Mouse (Mus musculus) intestine, embryonic 14.5 days (tissue): ENCODE measurements at regions not wholly inside any gene's neighbourhood (a gene's known extent, or its start where the extent isn't known, plus 50 kb on each side); places are given as distances from the start of the nearest gene placed in this dataset.

Experiments used
- ATAC-seq: fragments of 200-750 bp; cut with Nextera tagmentation; replicated peaks from 2 replicates; pipeline ENCODE4 v1.8.0; 2017; ENCODE audit warnings: low read depth, moderate number of reproducible peaks, moderate TSS enrichment, moderate library complexity; ENCODE audit not compliant: low FRiP score, low TSS enrichment
- DNase-seq: peaks from one replicate; pipeline ENCODE4 v3.0.0-alpha.2; 2018; ENCODE audit warnings: low spot score
- H3K27ac ChIP-seq: fragments of 300-500 bp; sonication (generic); 2 replicates; pipeline ENCODE4 v1.5.1; 2014; ENCODE audit warnings: low read depth, mild to moderate bottlenecking, control low read depth
- H3K27me3 ChIP-seq: fragments of 300-500 bp; sonication (generic); replicated peaks from 2 replicates; pipeline ENCODE4 v1.6.1; 2014; ENCODE audit warnings: low read length, control low read depth; ENCODE audit not compliant: control insufficient read depth, insufficient read depth
- H3K36me3 ChIP-seq: fragments of 300-500 bp; sonication (generic); 2 replicates; pipeline ENCODE4 v1.6.1; 2014; ENCODE audit warnings: low read length, control low read depth; ENCODE audit not compliant: control insufficient read depth, insufficient read depth
- H3K4me1 ChIP-seq: fragments of 300-500 bp; sonication (generic); replicated peaks from 2 replicates; pipeline ENCODE4 v1.6.1; 2014; ENCODE audit warnings: low read length, control low read depth, mixed read lengths; ENCODE audit not compliant: control insufficient read depth, insufficient read depth
- H3K4me2 ChIP-seq: fragments of 300-500 bp; sonication (generic); 2 replicates; pipeline ENCODE4 v1.6.1; 2014; ENCODE audit warnings: low read length
- H3K4me3 ChIP-seq: fragments of 300-500 bp; sonication (generic); 2 replicates; pipeline ENCODE4 v1.5.1; 2014; ENCODE audit warnings: low read depth, low read length, control low read depth, mixed read lengths
- H3K9ac ChIP-seq: fragments of 300-500 bp; sonication (generic); 2 replicates; pipeline ENCODE4 v1.6.1; 2014; ENCODE audit warnings: mild to moderate bottlenecking, low read length
- H3K9me3 ChIP-seq: fragments of 300-500 bp; sonication (generic); 2 replicates; pipeline ENCODE4 v1.6.1; 2016; ENCODE audit warnings: low read length, control low read depth; ENCODE audit not compliant: control insufficient read depth
- WGBS: fragments of 180-500 bp; shearing (Covaris S2); extraction: QIAGEN DNeasy Blood & Tissue Kit; methylation state at CpG from one replicate; pipeline ENCODE4 v1.1.7; 2014; 5-methylcytosine and 5-hydroxymethylcytosine counted together

- 49% methylated on average over 12 of the region's 12 CpGs for WGBS
Observed at GRCm38 (mm10) chr14:46634656-46635244, 125.6 kb upstream of the Cdkn3 start.

DNA sequence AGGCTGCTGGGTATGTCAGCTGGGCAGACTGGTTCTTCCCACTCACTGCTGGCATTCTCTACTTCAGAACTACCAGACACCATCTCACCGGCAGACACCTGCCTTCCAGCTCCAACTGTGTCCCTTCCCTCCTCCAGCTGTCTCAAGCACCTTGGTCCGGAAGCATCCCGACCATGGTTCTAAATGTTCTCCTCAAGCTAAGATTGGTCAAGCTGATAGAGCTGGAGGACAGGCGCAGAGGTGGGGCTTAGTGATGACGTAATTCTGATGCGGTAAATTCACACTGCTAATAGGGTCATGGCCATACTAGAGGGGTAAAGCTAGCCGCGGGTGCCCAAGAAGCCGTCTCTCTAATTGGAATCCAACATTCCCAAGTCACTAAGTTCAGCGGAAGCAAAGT is 126.1 kb upstream of the Cdkn3 start:
- WGBS, result 76% methylated on average over 10 of the region's 10 CpGs
- no peak for ATAC-seq
- H3K27me3 ChIP-seq, result no peaks in the 10 kb centered on the region

More at GRCm38 (mm10) chr14:46634656-46635244, 125.6 kb upstream of the Cdkn3 start:
- no peaks in the 10 kb centered on the region for H3K36me3 ChIP-seq
- H3K4me2 ChIP-seq, result no peak overlapping the region
- H3K4me3 ChIP-seq, result no peak overlapping the region
- H3K9me3 ChIP-seq, result no peaks in the 10 kb centered on the region
- no peaks in the 10 kb centered on the region for H3K27me3 ChIP-seq
- no peak for DNase-seq
- no peak overlapping the region for H3K27ac ChIP-seq
- no peak for ATAC-seq
- no peaks in the 10 kb centered on the region for H3K4me1 ChIP-seq
- no peak overlapping the region for H3K9ac ChIP-seq

GRCm38 (mm10) chr14:46627690-46628089 is 132.7 kb upstream of the Cdkn3 start:
- ATAC-seq, result no peak
- H3K9me3 ChIP-seq, result no peaks in the 10 kb centered on the region
- no peak overlapping the region for H3K9ac ChIP-seq
- H3K27ac ChIP-seq, result no peak overlapping the region
- peaks cover 7% of the 10 kb centered on the region; the same call in 1 of the 2 replicates for H3K4me1 ChIP-seq
- no peaks in the 10 kb centered on the region for H3K36me3 ChIP-seq
- H3K4me2 ChIP-seq, result no peak overlapping the region
- 92% methylated on average over 5 of the region's 5 CpGs for WGBS
- H3K27me3 ChIP-seq, result no peaks in the 10 kb centered on the region
- no peak for DNase-seq
- no peak overlapping the region for H3K4me3 ChIP-seq

More for the DNA sequence above, 126.1 kb upstream of the Cdkn3 start:
- Histone ChIP-seq H3K4me1 (no peaks in the 10 kb centered on the region), H3K36me3 (no peaks in the 10 kb centered on the region), H3K9ac (no peak overlapping the region), H3K27ac (no peak overlapping the region), H3K4me3 (no peak overlapping the region), H3K4me2 (no peak overlapping the region), H3K9me3 (no peaks in the 10 kb centered on the region)
- no peak for DNase-seq

- ATAC-seq (no peak), DNase-seq (no peak)
- Histone ChIP-seq H3K27me3 (no peaks in the 10 kb centered on the region), H3K4me1 (peaks cover 7% of the 10 kb centered on the region; the same call in 1 of the 2 replicates), H3K27ac (no peak overlapping the region), H3K36me3 (no peaks in the 10 kb centered on the region), H3K4me2 (no peak overlapping the region), H3K9ac (no peak overlapping the region), H3K4me3 (no peak overlapping the region), H3K9me3 (no peaks in the 10 kb centered on the region)
- 78% methylated on average over 7 of the region's 7 CpGs for WGBS
Observed at GRCm38 (mm10) chr14:46625760-46626159, 134.6 kb upstream of the Cdkn3 start.

DNA sequence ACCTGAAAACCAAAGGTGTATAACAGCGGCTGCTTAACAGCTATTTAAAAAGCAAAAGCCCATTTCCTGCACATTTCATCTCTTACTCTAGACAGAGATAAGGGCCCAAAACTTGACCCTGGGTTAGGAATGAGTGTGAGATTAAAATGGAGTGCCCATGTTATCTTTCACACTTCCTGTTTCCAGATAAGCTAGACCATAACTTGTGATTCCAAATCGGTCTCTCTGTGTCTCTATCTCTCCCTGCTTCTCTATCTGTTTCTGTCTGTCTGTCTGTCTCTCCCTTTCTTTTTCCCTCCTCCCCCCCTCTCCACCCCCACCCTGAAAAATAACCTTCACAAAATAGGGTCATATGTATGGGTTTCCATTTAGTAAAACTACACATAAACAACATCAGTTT is 136.7 kb upstream of the Cdkn3 start:
- H3K4me3 ChIP-seq, result no peak overlapping the region
- 48% methylated on average over 2 of the region's 2 CpGs for WGBS
- H3K9me3 ChIP-seq, result no peaks in the 10 kb centered on the region
- no peak overlapping the region for H3K4me2 ChIP-seq
- peaks cover 7% of the 10 kb centered on the region; the same call in 1 of the 2 replicates for H3K4me1 ChIP-seq
- no peaks in the 10 kb centered on the region for H3K36me3 ChIP-seq
- no peaks in the 10 kb centered on the region for H3K27me3 ChIP-seq
- DNase-seq, result peak; percentile 28
- H3K27ac ChIP-seq, result no peak overlapping the region
- no peak overlapping the region for H3K9ac ChIP-seq
- no peak for ATAC-seq

- no peaks in the 10 kb centered on the region for H3K4me1 ChIP-seq
- H3K36me3 ChIP-seq, result no peaks in the 10 kb centered on the region
- no peak for ATAC-seq
- no peaks in the 10 kb centered on the region for H3K9me3 ChIP-seq
- H3K4me2 ChIP-seq, result no peak overlapping the region
- H3K27ac ChIP-seq, result no peak overlapping the region
- no peak overlapping the region for H3K4me3 ChIP-seq
- no peak overlapping the region for H3K9ac ChIP-seq
- 88% methylated on average over 9 of the region's 9 CpGs for WGBS
- DNase-seq, result no peak
- H3K27me3 ChIP-seq, result no peaks in the 10 kb centered on the region
Observed at GRCm38 (mm10) chr14:46616030-46616429, 144.3 kb upstream of the Cdkn3 start.

DNA sequence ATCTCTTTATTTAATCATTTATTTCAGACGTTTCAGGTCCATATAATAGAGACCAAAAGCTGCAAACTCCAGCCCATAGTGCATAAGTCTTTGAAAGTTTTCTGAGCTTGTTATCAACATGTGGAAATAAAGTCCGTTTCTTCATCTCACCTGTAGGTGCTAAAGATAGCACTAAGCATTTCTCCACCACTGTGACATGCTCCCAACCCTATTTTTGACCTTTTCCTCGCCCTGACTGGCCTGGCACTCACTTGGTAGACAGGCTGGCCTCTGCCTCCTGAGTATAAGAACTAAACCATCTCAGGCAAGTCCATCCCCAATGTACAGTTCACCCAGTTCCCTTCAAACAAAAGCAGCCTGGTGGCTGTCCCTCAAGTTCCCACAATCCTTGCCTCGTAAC is 145.4 kb upstream of the Cdkn3 start:
- Histone ChIP-seq H3K27ac (no peak overlapping the region), H3K4me3 (no peak overlapping the region), H3K9me3 (no peaks in the 10 kb centered on the region), H3K27me3 (no peaks in the 10 kb centered on the region), H3K36me3 (no peaks in the 10 kb centered on the region), H3K4me1 (no peaks in the 10 kb centered on the region), H3K9ac (no peak overlapping the region), H3K4me2 (no peak overlapping the region)
- peak; percentile 41 for DNase-seq
- 70% methylated on average over 4 of the region's 4 CpGs for WGBS
- ATAC-seq, result no peak

- Histone ChIP-seq H3K36me3 (no peaks in the 10 kb centered on the region), H3K9me3 (no peaks in the 10 kb centered on the region), H3K27me3 (no peaks in the 10 kb centered on the region), H3K9ac (no peak overlapping the region), H3K4me1 (no peaks in the 10 kb centered on the region), H3K4me2 (no peak overlapping the region), H3K27ac (no peak overlapping the region), H3K4me3 (no peak overlapping the region)
- no peak for ATAC-seq
- WGBS, result 38% methylated on average over 4 of the region's 4 CpGs
- peak; percentile 13 for DNase-seq
Observed at GRCm38 (mm10) chr14:46613748-46614147, 146.6 kb upstream of the Cdkn3 start.

- DNase-seq (peak; percentile 47), ATAC-seq (no peak)
- Histone ChIP-seq H3K36me3 (no peaks in the 10 kb centered on the region), H3K4me3 (no peak overlapping the region), H3K9ac (no peak overlapping the region), H3K4me1 (no peaks in the 10 kb centered on the region), H3K27ac (no peak overlapping the region), H3K9me3 (no peaks in the 10 kb centered on the region), H3K27me3 (no peaks in the 10 kb centered on the region), H3K4me2 (no peak overlapping the region)
- WGBS, result 51% methylated on average over 8 of the region's 8 CpGs
Observed at GRCm38 (mm10) chr14:46613211-46613610, 147.1 kb upstream of the Cdkn3 start.
